Mouse (Mus musculus) kidney, embryonic 14.5 days (tissue): Measurements from ENCODE around the gene Lrrc20. TPM values are rescaled to one million over a fixed set of nuclear protein-coding genes. Genes with fewer than 3 reads are reported as not detected.
"Not testable (repeated sequence)": the region's sequence is repeated elsewhere in the genome, so short reads cannot be mapped to it uniquely, and the experiment has no call there.

Experiments
- ATAC-seq: fragments of 200-750 bp; cut with Nextera tagmentation; 2 replicates; pipeline ENCODE4 v1.8.0; 2017; ENCODE audit warnings: moderate number of reproducible peaks, mild to moderate bottlenecking, moderate TSS enrichment, moderate library complexity; ENCODE audit not compliant: low FRiP score, low TSS enrichment
- H3K27ac ChIP-seq: fragments of 300-500 bp; sonication (generic); 2 replicates; pipeline ENCODE4 v1.5.1; 2014; ENCODE audit warnings: low read depth, mild to moderate bottlenecking, low read length, moderate library complexity, mixed read lengths
- H3K27me3 ChIP-seq: fragments of 300-500 bp; sonication (generic); 2 replicates; pipeline ENCODE4 v1.6.1; 2014; ENCODE audit warnings: mild to moderate bottlenecking, low read length; ENCODE audit not compliant: control insufficient read depth, insufficient read depth
- H3K36me3 ChIP-seq: fragments of 300-500 bp; sonication (generic); 2 replicates; pipeline ENCODE4 v1.6.1; 2014; ENCODE audit warnings: low read length, mixed read lengths; ENCODE audit not compliant: control insufficient read depth, insufficient read depth
- H3K4me1 ChIP-seq: fragments of 300-500 bp; sonication (generic); 2 replicates; pipeline ENCODE4 v1.6.1; 2014; ENCODE audit warnings: low read length, mixed read lengths; ENCODE audit not compliant: control insufficient read depth, insufficient read depth
- H3K4me2 ChIP-seq: fragments of 300-500 bp; sonication (generic); replicated peaks from 2 replicates; pipeline ENCODE4 v1.6.1; 2014; ENCODE audit warnings: low read depth, mild to moderate bottlenecking, low read length
- H3K4me3 ChIP-seq: fragments of 300-500 bp; sonication (generic); 2 replicates; pipeline ENCODE4 v1.5.1; 2014; ENCODE audit warnings: mild to moderate bottlenecking, low read length
- H3K9ac ChIP-seq: fragments of 300-500 bp; sonication (generic); 2 replicates; pipeline ENCODE4 v1.6.1; 2014; ENCODE audit warnings: low read depth, mild to moderate bottlenecking, low read length, moderate library complexity
- H3K9me3 ChIP-seq: fragments of 300-500 bp; sonication (generic); 2 replicates; pipeline ENCODE4 v1.6.1; 2016; ENCODE audit warnings: low read length; ENCODE audit not compliant: control insufficient read depth
- WGBS: fragments of 180-500 bp; shearing (Covaris S2); extraction: QIAGEN DNeasy Blood & Tissue Kit; methylation state at CpG from one replicate; pipeline ENCODE4 v1.1.7; 2014; 5-methylcytosine and 5-hydroxymethylcytosine counted together
- polyA plus RNA-seq: library from polyadenylated mRNA; unstranded; fragments of >200 nt; fragmentation: Nextera tagmentation; extraction: Ambion mirVana; gene quantifications from 2 replicates; pipeline ENCODE4 v1.2.1, GENCODE M21; 2014

The Lrrc20 gene
- polyA plus RNA-seq, 1 experiment from 2014 or later: 9.0 TPM

GRCm38 (mm10) chr10:61604376-61605065 lies 128.9 kb downstream of the Lrrc20 start:
- H3K4me1 ChIP-seq: no peaks in the 10 kb centered on the region
- H3K36me3 ChIP-seq: no peaks in the 10 kb centered on the region
- H3K27me3 ChIP-seq: no peaks in the 10 kb centered on the region; the same call in 1 of the 2 replicates
- H3K27ac ChIP-seq: no peak overlapping the region
- no peak overlapping the region for H3K9ac ChIP-seq
- no peak overlapping the region for H3K4me3 ChIP-seq
- H3K4me2 ChIP-seq: no peak overlapping the region
- H3K9me3 ChIP-seq: no peaks in the 10 kb centered on the region
- 72% methylated on average over 10 of the region's 10 CpGs for WGBS
- ATAC-seq: no peak

GRCm38 (mm10) chr10:61605381-61605780 lies 129.8 kb downstream of the Lrrc20 start:
- H3K4me2 ChIP-seq, H3K4me1 ChIP-seq, ATAC-seq, H3K9ac ChIP-seq, H3K27ac ChIP-seq, H3K36me3 ChIP-seq, H3K4me3 ChIP-seq, H3K9me3 ChIP-seq, H3K27me3 ChIP-seq: not testable (repeated sequence)
- 71% methylated on average over 11 of the region's 11 CpGs for WGBS

GRCm38 (mm10) chr10:61605851-61606250 lies 130.2 kb downstream of the Lrrc20 start:
- Histone ChIP-seq H3K36me3 (no peaks in the 10 kb centered on the region), H3K9me3 (no peaks in the 10 kb centered on the region), H3K27ac (no peak overlapping the region), H3K4me1 (no peaks in the 10 kb centered on the region), H3K4me2 (no peak overlapping the region), H3K9ac (no peak overlapping the region), H3K27me3 (no peaks in the 10 kb centered on the region; the same call in 1 of the 2 replicates), H3K4me3 (no peak overlapping the region)
- peak; percentile 38; the same call in 1 of the 2 replicates for ATAC-seq
- WGBS: 13% methylated on average over 8 of the region's 8 CpGs

GRCm38 (mm10) chr10:61608233-61608632 lies 132.6 kb downstream of the Lrrc20 start:
- H3K4me1 ChIP-seq: no peaks in the 10 kb centered on the region
- no peaks in the 10 kb centered on the region; the same call in 1 of the 2 replicates for H3K27me3 ChIP-seq
- no peaks in the 10 kb centered on the region for H3K9me3 ChIP-seq
- no peak overlapping the region for H3K4me2 ChIP-seq
- no peak for ATAC-seq
- no peaks in the 10 kb centered on the region for H3K36me3 ChIP-seq
- no peak overlapping the region for H3K9ac ChIP-seq
- no peak overlapping the region for H3K4me3 ChIP-seq
- H3K27ac ChIP-seq: no peak overlapping the region

- 66% methylated on average over 8 of the region's 8 CpGs for WGBS
Measured at GRCm38 (mm10) chr10:61610650-61611235, 135.1 kb downstream of the Lrrc20 start.

DNA sequence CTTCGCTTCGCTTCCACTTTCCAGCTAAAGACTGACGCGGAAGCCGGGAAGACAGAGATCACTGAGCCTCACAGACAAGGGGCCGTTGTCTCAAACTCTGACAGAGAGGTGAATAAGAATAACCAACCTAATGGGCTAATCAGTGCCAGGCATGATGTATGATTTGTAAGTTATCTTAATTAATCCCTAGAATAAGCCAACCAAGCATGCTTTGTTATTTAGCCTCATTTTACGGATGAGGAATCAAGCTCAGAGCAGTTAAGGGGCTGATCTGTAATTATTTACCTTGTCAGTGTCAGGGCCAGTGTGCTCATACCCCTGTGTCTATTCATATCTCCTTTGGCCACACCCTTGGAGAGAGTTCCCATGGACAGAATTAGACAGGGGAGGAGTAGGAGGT lies 138.7 kb downstream of the Lrrc20 start:
- H3K4me3 ChIP-seq: no peak overlapping the region
- no peaks in the 10 kb centered on the region for H3K27me3 ChIP-seq
- no peak overlapping the region for H3K27ac ChIP-seq
- 77% methylated on average over 7 of the region's 7 CpGs for whole genome bisulfite sequencing
- no peak overlapping the region; the same call in 1 of the 2 replicates for H3K9ac ChIP-seq
- no peaks in the 10 kb centered on the region for H3K9me3 ChIP-seq
- no peak overlapping the region for H3K4me2 ChIP-seq
- H3K36me3 ChIP-seq: no peaks in the 10 kb centered on the region
- 0 out of 2 replicates have a peak, but pooled peaks have one; percentile 43 for ATAC-seq
- H3K4me1 ChIP-seq: no peaks in the 10 kb centered on the region

More at GRCm38 (mm10) chr10:61610650-61611235, 135.1 kb downstream of the Lrrc20 start:
- no peak for ATAC-seq
- Histone ChIP-seq H3K9ac (no peak overlapping the region), H3K27me3 (no peaks in the 10 kb centered on the region), H3K4me3 (no peak overlapping the region), H3K9me3 (no peaks in the 10 kb centered on the region), H3K36me3 (no peaks in the 10 kb centered on the region), H3K27ac (no peak overlapping the region), H3K4me1 (no peaks in the 10 kb centered on the region), H3K4me2 (no peak overlapping the region)

GRCm38 (mm10) chr10:61618528-61618927 lies 142.9 kb downstream of the Lrrc20 start:
- Histone ChIP-seq H3K9ac (no peak overlapping the region), H3K27ac (no peak overlapping the region), H3K36me3 (no peaks in the 10 kb centered on the region), H3K4me2 (no peak overlapping the region), H3K27me3 (no peaks in the 10 kb centered on the region), H3K4me1 (no peaks in the 10 kb centered on the region), H3K9me3 (no peaks in the 10 kb centered on the region), H3K4me3 (no peak overlapping the region)
- no peak for ATAC-seq
- 87% methylated on average over 2 of the region's 2 CpGs for WGBS

DNA sequence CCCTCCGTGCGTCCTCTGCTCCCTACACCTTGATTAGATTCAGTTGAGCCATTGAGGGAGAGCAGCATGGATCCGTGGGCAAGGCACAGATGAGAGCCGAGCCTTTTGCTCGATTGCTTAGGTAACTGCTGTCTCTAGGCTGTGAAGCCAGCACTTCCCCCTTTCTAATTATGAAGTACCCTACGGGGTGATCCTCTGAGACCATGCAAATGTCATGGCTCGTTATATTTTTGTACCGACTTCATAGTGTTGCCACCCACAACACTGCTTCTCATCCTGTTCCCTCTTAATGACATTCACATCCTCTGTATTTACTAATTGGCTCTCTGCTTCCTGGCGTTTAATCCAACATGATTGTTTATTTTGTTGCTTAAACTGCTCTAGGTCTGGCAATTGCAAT lies 146.1 kb downstream of the Lrrc20 start:
- Histone ChIP-seq H3K9me3 (no peaks in the 10 kb centered on the region), H3K4me1 (peaks cover 10% of the 10 kb centered on the region), H3K4me2 (no peak overlapping the region), H3K27ac (no peak overlapping the region), H3K36me3 (no peaks in the 10 kb centered on the region), H3K27me3 (peaks cover 15% of the 10 kb centered on the region), H3K9ac (no peak overlapping the region), H3K4me3 (no peak overlapping the region)
- no peak for ATAC-seq
- 70% methylated on average over 9 of the region's 9 CpGs for WGBS

DNA sequence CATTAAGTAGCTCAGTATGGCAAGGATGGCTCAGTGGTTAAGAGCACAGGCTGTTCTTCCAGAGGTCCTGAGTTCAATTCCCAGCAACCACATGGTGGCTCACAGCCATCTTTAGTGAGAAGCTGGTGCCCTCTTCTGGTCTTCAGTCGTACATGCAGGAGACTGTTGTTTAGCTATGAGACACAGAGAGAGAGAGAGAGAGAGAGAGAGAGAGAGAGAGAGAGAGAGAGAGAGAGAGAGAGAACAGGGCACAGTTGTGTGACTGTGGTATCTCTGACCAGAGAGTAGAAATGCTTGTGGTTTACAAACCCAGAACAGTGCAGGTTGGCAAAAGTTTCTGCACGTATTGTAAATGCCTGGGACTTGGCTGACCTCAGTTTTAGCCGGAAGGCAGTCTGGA lies 148.3 kb downstream of the Lrrc20 start:
- H3K4me1 ChIP-seq: peaks cover 10% of the 10 kb centered on the region
- H3K27me3 ChIP-seq: peaks cover 15% of the 10 kb centered on the region
- not testable (repeated sequence) for H3K9me3 ChIP-seq, H3K4me3 ChIP-seq, H3K27ac ChIP-seq, ATAC-seq, H3K9ac ChIP-seq, H3K36me3 ChIP-seq, H3K4me2 ChIP-seq
- 66% methylated on average over 3 of the region's 3 CpGs for WGBS
